Mouse (Mus musculus) hindbrain, embryonic 10.5 days (tissue): ENCODE measurements around the gene Sirt7. TPM values are rescaled to one million over a fixed set of nuclear protein-coding genes. Genes with fewer than 3 reads are reported as not detected.
A peak's percentile ranks its signal among the peaks of the same experiment; 100 is the strongest.

ENCODE experiments used
- DNase-seq: peaks from one replicate; pipeline ENCODE4 v3.0.0-alpha.2; 2017; ENCODE audit warnings: low spot score
- H3K27ac ChIP-seq: fragments of 300-500 bp; sonication (generic); 2 replicates; pipeline ENCODE4 v1.5.1; 2016; ENCODE audit warnings: mild to moderate bottlenecking, moderate library complexity
- H3K27me3 ChIP-seq: fragments of 300-500 bp; sonication (generic); 2 replicates; pipeline ENCODE4 v1.6.1; 2016; ENCODE audit warnings: mild to moderate bottlenecking; ENCODE audit not compliant: poor library complexity, insufficient read depth, severe bottlenecking
- H3K36me3 ChIP-seq: fragments of 300-500 bp; sonication (generic); 2 replicates; pipeline ENCODE4 v1.6.1; 2016; ENCODE audit warnings: mild to moderate bottlenecking, moderate library complexity
- H3K4me1 ChIP-seq: fragments of 300-500 bp; sonication (generic); replicated peaks from 2 replicates; pipeline ENCODE4 v1.6.1; 2016; ENCODE audit warnings: mild to moderate bottlenecking
- H3K4me3 ChIP-seq: fragments of 300-500 bp; sonication (generic); 2 replicates; pipeline ENCODE4 v1.5.1; 2016; ENCODE audit warnings: mild to moderate bottlenecking, moderate library complexity
- H3K9me3 ChIP-seq: fragments of 300-500 bp; sonication (generic); 2 replicates; pipeline ENCODE4 v1.6.1; 2016; ENCODE audit warnings: mild to moderate bottlenecking, moderate library complexity
- WGBS: fragments of 180-500 bp; shearing (Covaris S2); methylation state at CpG from one replicate; pipeline ENCODE4 v1.1.7; 2016; 5-methylcytosine and 5-hydroxymethylcytosine counted together
- polyA plus RNA-seq: library from polyadenylated mRNA; unstranded; fragments of >200 nt; fragmentation: Nextera tagmentation; extraction: Ambion mirVana; gene quantifications from 2 replicates; pipeline ENCODE4 v1.2.1, GENCODE M21; 2016

Sirt7 gene
- polyA plus RNA-seq, 1 experiment from 2014 or later, result 42.4 TPM

GRCm38 (mm10) chr11:120657301-120657700, 32.3 kb upstream of the Sirt7 start:
- Histone ChIP-seq H3K27ac (no peak overlapping the region), H3K9me3 (no peaks in the 10 kb centered on the region), H3K27me3 (peaks cover 76% of the 10 kb centered on the region), H3K36me3 (no peaks in the 10 kb centered on the region), H3K4me3 (no peak overlapping the region), H3K4me1 (peaks cover 29% of the 10 kb centered on the region)
- 88% methylated on average over 4 of the region's 4 CpGs for WGBS
- DNase-seq, result no peak

GRCm38 (mm10) chr11:120654741-120655140, 29.7 kb upstream of the Sirt7 start:
- 76% methylated on average over 3 of the region's 3 CpGs for WGBS

GRCm38 (mm10) chr11:120651872-120652271, 26.8 kb upstream of the Sirt7 start:
- no peak overlapping the region for H3K27ac ChIP-seq
- peaks cover 13% of the 10 kb centered on the region for H3K4me1 ChIP-seq
- no peak for DNase-seq
- no peak overlapping the region for H3K4me3 ChIP-seq
- H3K36me3 ChIP-seq, result no peaks in the 10 kb centered on the region
- no peaks in the 10 kb centered on the region for H3K9me3 ChIP-seq
- 73% methylated on average over 3 of the region's 3 CpGs for WGBS
- peaks cover 40% of the 10 kb centered on the region for H3K27me3 ChIP-seq

More at GRCm38 (mm10) chr11:120654741-120655140, 29.7 kb upstream of the Sirt7 start:
- H3K36me3 ChIP-seq, result no peaks in the 10 kb centered on the region
- no peak for DNase-seq
- no peak overlapping the region for H3K27ac ChIP-seq
- H3K9me3 ChIP-seq, result no peaks in the 10 kb centered on the region
- peaks cover 54% of the 10 kb centered on the region for H3K27me3 ChIP-seq
- peaks cover 11% of the 10 kb centered on the region for H3K4me1 ChIP-seq
- no peak overlapping the region for H3K4me3 ChIP-seq

GRCm38 (mm10) chr11:120648001-120648476, 23.0 kb upstream of the Sirt7 start, which contains the start of gene Myadml2:
Gene Myadml2 (minus strand): TSS chr11:120648158.
- H3K27ac ChIP-seq, result peak within 1 kb of the TSS; percentile 62; the same call in 1 of the 2 replicates
- H3K4me3 ChIP-seq, result peak within 1 kb of the TSS; percentile 41

GRCm38 (mm10) chr11:120647047-120647830, 22.2 kb upstream of the Sirt7 start:
- Histone ChIP-seq H3K27ac (peak overlapping the region; percentile 62; the same call in 1 of the 2 replicates), H3K36me3 (no peaks in the 10 kb centered on the region), H3K9me3 (no peaks in the 10 kb centered on the region), H3K4me1 (peaks cover 34% of the 10 kb centered on the region), H3K27me3 (peaks cover 36% of the 10 kb centered on the region), H3K4me3 (peak overlapping the region; percentile 41)
- DNase-seq, result no peak
- 73% methylated on average over 35 of the region's 35 CpGs for WGBS

More at GRCm38 (mm10) chr11:120648001-120648476, 23.0 kb upstream of the Sirt7 start, which contains the start of gene Myadml2:
- Histone ChIP-seq H3K4me1 (peaks cover 26% of the 10 kb centered on the region), H3K9me3 (no peaks in the 10 kb centered on the region), H3K36me3 (no peaks in the 10 kb centered on the region), H3K27me3 (peaks cover 30% of the 10 kb centered on the region)
- 5% methylated on average over 13 of the region's 13 CpGs for WGBS
- peak; percentile 48 for DNase-seq

- Histone ChIP-seq H3K9me3 (no peaks in the 10 kb centered on the region), H3K4me3 (peak within 1 kb of the TSS; percentile 69), H3K36me3 (no peaks in the 10 kb centered on the region), H3K27me3 (peaks cover 40% of the 10 kb centered on the region), H3K27ac (peak within 1 kb of the TSS; percentile 88), H3K4me1 (peaks cover 46% of the 10 kb centered on the region)
- peak; percentile 95 for DNase-seq
- WGBS, result 0% methylated on average over 15 of the region's 15 CpGs
These were observed 18.6 kb upstream of the Sirt7 start, which contains the start of gene Pycr1 for GRCm38 (mm10) chr11:120643601-120643987. Gene Pycr1 (minus strand): TSS chr11:120643769.

- no peaks in the 10 kb centered on the region for H3K36me3 ChIP-seq
- DNase-seq, result no peak
- peak overlapping the region; percentile 69 for H3K4me3 ChIP-seq
- H3K27ac ChIP-seq, result peak overlapping the region; percentile 88
- 3% methylated on average over 18 of the region's 18 CpGs for WGBS
- peaks cover 43% of the 10 kb centered on the region for H3K4me1 ChIP-seq
- peaks cover 38% of the 10 kb centered on the region for H3K27me3 ChIP-seq
- H3K9me3 ChIP-seq, result no peaks in the 10 kb centered on the region
These were observed 18.0 kb upstream of the Sirt7 start for GRCm38 (mm10) chr11:120642939-120643600.

- H3K36me3 ChIP-seq, result no peaks in the 10 kb centered on the region
- no peaks in the 10 kb centered on the region for H3K9me3 ChIP-seq
- H3K27me3 ChIP-seq, result peaks cover 26% of the 10 kb centered on the region
- WGBS, result 92% methylated on average over 8 of the region's 8 CpGs
- no peak for DNase-seq
- peak overlapping the region; percentile 24; the same call in 1 of the 2 replicates for H3K27ac ChIP-seq
- no peak overlapping the region for H3K4me3 ChIP-seq
- peaks cover 33% of the 10 kb centered on the region for H3K4me1 ChIP-seq
These were observed 16.8 kb upstream of the Sirt7 start for GRCm38 (mm10) chr11:120641869-120642268.

- peaks cover 20% of the 10 kb centered on the region for H3K27me3 ChIP-seq
- 69% methylated on average over 9 of the region's 9 CpGs for WGBS
- H3K27ac ChIP-seq, result peak overlapping the region; percentile 2; the same call in 1 of the 2 replicates
- H3K9me3 ChIP-seq, result no peaks in the 10 kb centered on the region
- no peaks in the 10 kb centered on the region for H3K36me3 ChIP-seq
- no peak for DNase-seq
- peaks cover 31% of the 10 kb centered on the region for H3K4me1 ChIP-seq
- H3K4me3 ChIP-seq, result no peak overlapping the region
These were observed 16.2 kb upstream of the Sirt7 start for GRCm38 (mm10) chr11:120641255-120641654.

- H3K4me1 ChIP-seq, result peaks cover 37% of the 10 kb centered on the region
- no peaks in the 10 kb centered on the region for H3K9me3 ChIP-seq
- DNase-seq, result no peak
- H3K4me3 ChIP-seq, result 0 out of 2 replicates have a peak overlapping the region, but pooled peaks have one; percentile 96
- H3K27me3 ChIP-seq, result no peaks in the 10 kb centered on the region
- 86% methylated on average over 5 of the region's 5 CpGs for WGBS
- no peak overlapping the region for H3K27ac ChIP-seq
- H3K36me3 ChIP-seq, result peaks cover 5% of the 10 kb centered on the region
These were observed 9.8 kb upstream of the Sirt7 start for GRCm38 (mm10) chr11:120634810-120635209.

- peak within 1 kb of the TSS; percentile 96 for H3K4me3 ChIP-seq
- no peaks in the 10 kb centered on the region for H3K27me3 ChIP-seq
- 10% methylated on average over 58 of the region's 58 CpGs for WGBS
- H3K36me3 ChIP-seq, result peaks cover 16% of the 10 kb centered on the region
- H3K9me3 ChIP-seq, result no peaks in the 10 kb centered on the region
- peak; percentile 95 for DNase-seq
- H3K27ac ChIP-seq, result peak within 1 kb of the TSS; percentile 98
- peaks cover 47% of the 10 kb centered on the region for H3K4me1 ChIP-seq
These were observed 8.7 kb upstream of the Sirt7 start, which contains the start of gene Mafg for GRCm38 (mm10) chr11:120633520-120634343. Gene Mafg (minus strand): TSS chr11:120633600.
